Mouse (Mus musculus): ENCODE results near the gene Mbnl1. TPM values are rescaled to one million over a fixed set of nuclear protein-coding genes. Genes with fewer than 3 reads are reported as not detected.
A peak's percentile ranks its signal among the peaks of the same experiment; 100 is the strongest.

Mbnl1 gene
- polyA plus RNA-seq, 1 experiment from 2014 or later: 49.9 TPM

DNA sequence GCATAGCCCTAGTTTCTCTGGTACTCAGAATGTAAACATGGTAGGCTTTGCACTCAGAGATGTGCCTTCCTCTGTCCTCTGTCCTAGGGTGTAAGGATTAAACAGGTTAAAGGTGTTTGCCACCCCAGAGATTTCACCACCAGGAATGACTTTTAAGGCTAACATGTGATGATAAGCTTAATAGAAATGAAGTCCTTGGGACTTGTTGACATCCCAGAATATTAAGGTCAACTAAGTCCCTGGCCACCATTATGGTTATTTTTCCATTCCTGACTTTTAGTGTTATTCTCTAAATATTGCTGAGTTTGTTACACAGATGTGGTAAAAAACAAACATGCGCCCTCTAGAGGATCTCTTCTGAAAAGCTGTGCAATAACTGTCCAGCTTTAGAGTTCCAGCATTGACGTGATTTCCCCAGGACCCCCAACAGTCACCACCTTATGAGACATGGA lies 136.3 kb downstream of the Mbnl1 start:
- 0 out of 2 replicates have a peak, but pooled peaks have one; percentile 43 for ATAC-seq (ENCODE audit: low FRiP score)
- 0 out of 2 replicates have a peak, but pooled peaks cover 2% of the 10 kb centered on the region for H3K36me3 ChIP-seq
- H3K4me3 ChIP-seq: no peak overlapping the region
- 6% methylated on average over 2 of the region's 2 CpGs for WGBS
- H3K9me3 ChIP-seq: no peaks in the 10 kb centered on the region
- no peak overlapping the region for H3K9ac ChIP-seq
- no peak overlapping the region for H3K27ac ChIP-seq
- H3K4me1 ChIP-seq (replicated peaks): no peaks in the 10 kb centered on the region
- H3K27me3 ChIP-seq: no peaks in the 10 kb centered on the region
- no peak overlapping the region for H3K4me2 ChIP-seq

DNA sequence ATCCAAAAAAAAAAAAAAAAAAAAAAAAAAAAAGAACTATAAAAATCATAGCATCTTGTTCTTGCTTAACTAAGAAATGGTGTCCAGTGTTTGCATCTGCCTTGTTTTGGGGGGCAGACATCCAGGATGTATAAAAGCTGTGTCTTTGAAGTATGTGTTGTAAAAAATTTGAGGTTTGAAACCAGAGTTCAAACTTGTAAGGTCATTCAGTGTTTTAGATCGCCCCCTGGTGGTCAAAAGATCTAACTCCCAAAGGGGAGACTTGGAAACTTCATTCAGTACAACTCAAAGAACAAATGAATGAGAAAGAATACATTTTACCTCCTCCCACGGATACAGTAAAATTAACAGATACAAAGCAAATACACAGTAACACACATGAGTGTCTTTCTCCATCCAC lies 139.2 kb downstream of the Mbnl1 start:
- Histone ChIP-seq H3K27ac (no peak overlapping the region), H3K27me3 (no peaks in the 10 kb centered on the region), H3K9ac (no peak overlapping the region), H3K4me3 (no peak overlapping the region), H3K4me2 (no peak overlapping the region), H3K36me3 (0 out of 2 replicates have a peak, but pooled peaks cover 2% of the 10 kb centered on the region), H3K9me3 (no peaks in the 10 kb centered on the region), H3K4me1 (replicated peaks) (0 out of 2 replicates have a peak, but pooled peaks cover 6% of the 10 kb centered on the region)
- WGBS: 18% methylated on average over 2 of the region's 2 CpGs
- no peak for ATAC-seq (ENCODE audit: low FRiP score)

DNA sequence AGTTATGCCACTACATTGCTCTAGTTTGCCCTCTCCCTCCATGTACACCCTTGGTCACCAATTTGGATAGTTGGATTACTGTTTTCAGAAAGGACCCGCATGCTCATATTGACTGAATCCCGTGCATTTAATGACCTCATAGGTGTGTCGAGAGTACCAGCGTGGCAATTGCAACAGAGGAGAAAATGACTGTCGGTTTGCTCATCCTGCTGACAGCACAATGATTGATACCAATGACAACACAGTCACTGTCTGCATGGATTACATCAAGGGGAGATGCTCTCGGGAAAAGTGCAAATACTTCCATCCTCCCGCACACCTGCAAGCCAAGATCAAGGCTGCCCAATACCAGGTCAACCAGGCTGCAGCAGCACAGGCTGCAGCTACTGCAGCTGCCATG lies 140.5 kb downstream of the Mbnl1 start:
- Histone ChIP-seq H3K4me1 (replicated peaks) (0 out of 2 replicates have a peak, but pooled peaks cover 6% of the 10 kb centered on the region), H3K9me3 (no peaks in the 10 kb centered on the region), H3K9ac (no peak overlapping the region), H3K27me3 (no peaks in the 10 kb centered on the region), H3K36me3 (0 out of 2 replicates have a peak, but pooled peaks cover 2% of the 10 kb centered on the region), H3K4me2 (no peak overlapping the region), H3K27ac (no peak overlapping the region), H3K4me3 (no peak overlapping the region)
- whole genome bisulfite sequencing: 90% methylated on average over 7 of the region's 7 CpGs
- ATAC-seq (ENCODE audit: low FRiP score): no peak

DNA sequence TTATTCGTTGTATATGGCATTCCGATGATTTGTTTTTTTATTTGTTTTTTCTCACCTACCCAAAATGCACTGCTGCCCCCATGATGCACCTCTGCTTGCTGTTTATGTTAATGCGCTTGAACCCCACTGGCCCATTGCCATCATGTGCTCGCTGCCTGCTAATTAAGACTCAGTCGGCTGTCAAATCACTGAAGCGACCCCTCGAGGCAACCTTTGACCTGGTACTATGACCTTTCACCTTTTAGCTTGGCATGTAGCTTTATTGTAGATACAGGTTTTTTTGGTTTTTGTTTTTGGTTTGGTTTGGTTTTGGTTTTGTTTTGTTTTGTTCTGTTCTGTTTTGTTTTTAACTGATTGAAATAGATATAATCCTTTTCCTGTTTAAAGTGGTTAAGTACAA lies 141.9 kb downstream of the Mbnl1 start:
- ATAC-seq (ENCODE audit: low FRiP score): no peak
- peaks cover 2% of the 10 kb centered on the region; the same call in 1 of the 2 replicates for H3K36me3 ChIP-seq
- 85% methylated on average over 7 of the region's 7 CpGs for WGBS

DNA sequence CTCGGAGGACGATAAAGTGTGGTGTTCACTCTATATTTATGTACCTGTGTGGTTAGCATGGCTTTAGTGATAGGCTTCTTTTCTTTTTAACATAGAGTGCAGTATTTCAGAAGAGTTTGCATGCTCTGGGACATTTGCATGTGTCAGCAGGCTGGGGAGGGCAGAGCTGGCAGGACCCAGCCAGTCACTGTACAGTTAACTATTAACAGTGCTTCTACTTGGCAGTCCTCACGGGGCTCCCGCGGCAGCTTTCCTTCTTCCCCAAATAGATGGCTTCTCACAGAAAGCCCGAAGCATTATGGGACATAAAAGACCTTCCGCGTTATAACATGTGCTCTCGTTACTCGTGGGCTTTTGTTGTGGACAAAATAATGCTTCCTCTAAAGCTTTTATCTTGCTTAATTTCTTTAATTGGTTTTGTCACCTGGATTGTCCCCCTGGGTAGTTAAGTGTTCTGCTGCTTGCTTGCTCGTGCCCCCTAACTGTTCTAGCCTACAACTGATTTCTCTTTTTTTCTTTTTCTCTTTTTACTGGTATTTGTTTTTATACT lies 142.5 kb downstream of the Mbnl1 start:
- Histone ChIP-seq H3K4me3 (no peak overlapping the region), H3K4me2 (no peak overlapping the region), H3K27me3 (no peaks in the 10 kb centered on the region), H3K27ac (no peak overlapping the region), H3K9ac (no peak overlapping the region), H3K36me3 (peaks cover 2% of the 10 kb centered on the region; the same call in 1 of the 2 replicates), H3K9me3 (no peaks in the 10 kb centered on the region), H3K4me1 (replicated peaks) (0 out of 2 replicates have a peak, but pooled peaks cover 6% of the 10 kb centered on the region)
- ATAC-seq (ENCODE audit: low FRiP score): 0 out of 2 replicates have a peak, but pooled peaks have one; percentile 41
- 68% methylated on average over 11 of the region's 11 CpGs for WGBS

More for the DNA sequence above, 141.9 kb downstream of the Mbnl1 start:
- Histone ChIP-seq H3K4me1 (replicated peaks) (0 out of 2 replicates have a peak, but pooled peaks cover 6% of the 10 kb centered on the region), H3K4me2 (no peak overlapping the region), H3K9me3 (no peaks in the 10 kb centered on the region), H3K9ac (no peak overlapping the region), H3K4me3 (no peak overlapping the region), H3K27ac (no peak overlapping the region), H3K27me3 (no peaks in the 10 kb centered on the region)

DNA sequence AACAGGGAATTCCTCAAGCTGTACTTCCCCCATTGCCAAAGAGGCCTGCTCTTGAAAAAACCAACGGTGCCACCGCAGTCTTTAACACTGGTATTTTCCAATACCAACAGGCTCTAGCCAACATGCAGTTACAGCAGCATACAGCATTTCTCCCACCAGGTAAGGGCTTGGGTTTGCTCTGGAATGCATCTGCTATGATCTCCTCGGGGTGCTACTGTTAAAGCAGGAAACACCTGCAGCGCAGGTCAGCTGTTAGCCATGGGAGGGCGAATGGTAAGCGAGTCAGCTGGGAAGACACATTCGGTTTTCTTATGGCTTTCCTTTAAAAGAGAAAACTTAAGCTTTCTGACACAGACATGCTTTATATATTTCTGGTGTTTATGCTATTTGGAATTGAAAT lies 143.0 kb downstream of the Mbnl1 start:
- 66% methylated on average over 7 of the region's 7 CpGs for WGBS
- no peak overlapping the region for H3K27ac ChIP-seq
- H3K4me2 ChIP-seq: no peak overlapping the region
- 0 out of 2 replicates have a peak, but pooled peaks cover 6% of the 10 kb centered on the region for H3K4me1 ChIP-seq (replicated peaks)
- peaks cover 2% of the 10 kb centered on the region; the same call in 1 of the 2 replicates for H3K36me3 ChIP-seq
- no peak overlapping the region for H3K4me3 ChIP-seq
- no peaks in the 10 kb centered on the region for H3K9me3 ChIP-seq
- no peak overlapping the region for H3K9ac ChIP-seq
- no peaks in the 10 kb centered on the region for H3K27me3 ChIP-seq
- no peak for ATAC-seq (ENCODE audit: low FRiP score)

DNA sequence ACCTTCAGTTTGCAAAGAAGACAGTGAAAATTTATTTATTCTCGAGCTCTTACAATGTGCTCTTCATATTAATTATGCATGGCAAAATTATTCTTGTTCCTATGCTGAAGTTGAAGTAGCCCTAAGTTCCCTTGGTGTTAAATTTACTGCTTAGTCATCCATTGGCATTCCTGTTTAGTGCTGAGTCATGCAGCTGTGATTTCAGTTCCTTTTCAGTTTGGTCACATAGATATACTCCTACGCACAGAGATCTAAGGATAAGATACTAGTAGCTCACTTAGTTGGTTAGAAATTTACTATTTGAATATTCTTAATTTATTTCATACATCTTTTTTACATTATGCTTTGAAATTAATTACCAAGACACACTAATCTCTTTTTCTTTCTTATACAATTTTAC lies 143.5 kb downstream of the Mbnl1 start:
- H3K27ac ChIP-seq: no peak overlapping the region
- no peaks in the 10 kb centered on the region for H3K27me3 ChIP-seq
- 0 out of 2 replicates have a peak, but pooled peaks cover 6% of the 10 kb centered on the region for H3K4me1 ChIP-seq (replicated peaks)
- no peak overlapping the region for H3K4me2 ChIP-seq
- H3K9ac ChIP-seq: no peak overlapping the region
- no peak overlapping the region for H3K4me3 ChIP-seq
- H3K9me3 ChIP-seq: no peaks in the 10 kb centered on the region
- no peak for ATAC-seq (ENCODE audit: low FRiP score)
- H3K36me3 ChIP-seq: peaks cover 2% of the 10 kb centered on the region; the same call in 1 of the 2 replicates
- 95% methylated on average over 2 of the region's 2 CpGs for WGBS

DNA sequence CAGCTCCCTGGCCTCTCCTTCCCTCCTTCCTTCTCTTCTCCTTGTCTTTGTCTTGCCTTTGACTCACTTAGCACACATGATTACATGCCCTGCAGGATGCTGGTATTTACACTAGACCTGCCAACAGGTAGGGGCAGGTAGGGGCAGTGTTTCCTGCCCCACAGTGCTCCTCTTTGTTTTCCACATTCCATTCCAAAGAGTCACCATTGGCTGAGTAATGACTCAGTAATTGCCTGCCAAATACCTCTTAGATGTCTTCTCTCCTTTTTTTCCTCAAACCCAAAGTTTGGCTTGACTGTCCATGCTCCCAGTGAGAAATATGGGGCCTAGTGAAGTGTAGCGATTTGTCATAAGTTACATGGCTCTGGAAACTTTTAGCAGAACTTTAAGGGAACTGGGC lies 145.0 kb downstream of the Mbnl1 start:
- ATAC-seq (ENCODE audit: low FRiP score): no peak
- Histone ChIP-seq H3K27me3 (no peaks in the 10 kb centered on the region), H3K4me1 (replicated peaks) (0 out of 2 replicates have a peak, but pooled peaks cover 6% of the 10 kb centered on the region), H3K4me2 (no peak overlapping the region), H3K27ac (no peak overlapping the region), H3K9me3 (no peaks in the 10 kb centered on the region), H3K4me3 (no peak overlapping the region), H3K9ac (no peak overlapping the region), H3K36me3 (peaks cover 2% of the 10 kb centered on the region; the same call in 1 of the 2 replicates)
- 86% methylated on average over 1 of the region's 1 CpGs for WGBS

DNA sequence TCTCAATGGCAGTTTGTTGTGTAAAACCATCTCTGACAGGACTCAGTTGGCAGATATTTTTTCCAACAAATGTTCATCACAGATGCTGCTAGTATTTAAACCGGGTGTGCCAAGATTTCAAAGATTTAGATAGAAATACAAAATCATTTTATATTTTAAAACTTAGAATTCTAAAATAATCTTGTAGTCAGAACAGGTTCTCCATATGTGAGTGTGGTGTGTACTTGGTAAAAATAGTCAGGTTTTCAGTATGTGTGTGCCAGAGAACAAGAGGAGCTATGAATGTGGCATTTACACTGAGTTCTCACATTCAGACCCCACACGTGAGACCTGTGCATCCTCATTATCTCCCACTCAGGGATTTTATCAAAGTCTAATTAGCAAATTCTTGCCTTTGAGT lies 147.6 kb downstream of the Mbnl1 start:
- 83% methylated on average over 2 of the region's 2 CpGs for WGBS

DNA sequence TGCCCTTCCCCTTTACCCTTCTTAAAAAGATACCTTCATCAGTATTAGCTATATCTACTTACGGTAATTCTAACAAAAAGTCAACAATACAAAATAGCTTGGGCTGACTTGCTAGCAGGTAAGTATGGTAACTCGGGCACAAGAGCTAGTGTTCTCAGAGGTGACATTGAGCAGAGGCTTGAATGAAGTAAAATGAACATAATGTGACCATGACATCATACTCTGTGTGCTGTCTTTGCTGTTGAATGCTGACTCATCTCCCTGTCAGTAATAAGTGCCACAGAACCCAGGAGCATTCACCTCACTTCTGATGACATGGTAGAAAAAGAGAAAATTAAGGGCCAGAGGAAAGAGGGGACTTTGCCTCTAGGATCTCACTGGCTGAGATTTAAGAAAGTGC lies 158.6 kb downstream of the Mbnl1 start:
- H3K4me3 ChIP-seq: no peak overlapping the region
- WGBS: 91% methylated on average over 2 of the region's 2 CpGs
- no peaks in the 10 kb centered on the region for H3K4me1 ChIP-seq (replicated peaks)
- ATAC-seq (ENCODE audit: low FRiP score): no peak
- H3K4me2 ChIP-seq: no peak overlapping the region
- H3K27ac ChIP-seq: no peak overlapping the region
- H3K36me3 ChIP-seq: no peaks in the 10 kb centered on the region
- H3K9me3 ChIP-seq: no peaks in the 10 kb centered on the region
- no peak overlapping the region for H3K9ac ChIP-seq
- no peaks in the 10 kb centered on the region for H3K27me3 ChIP-seq

More for the DNA sequence above, 147.6 kb downstream of the Mbnl1 start:
- H3K36me3 ChIP-seq: no peaks in the 10 kb centered on the region; the same call in 1 of the 2 replicates
- no peak overlapping the region for H3K4me2 ChIP-seq
- H3K4me1 ChIP-seq (replicated peaks): 0 out of 2 replicates have a peak, but pooled peaks cover 5% of the 10 kb centered on the region
- H3K27me3 ChIP-seq: no peaks in the 10 kb centered on the region
- no peak overlapping the region for H3K4me3 ChIP-seq
- ATAC-seq (ENCODE audit: low FRiP score): no peak
- no peak overlapping the region for H3K27ac ChIP-seq
- H3K9ac ChIP-seq: no peak overlapping the region
- H3K9me3 ChIP-seq: no peaks in the 10 kb centered on the region

DNA sequence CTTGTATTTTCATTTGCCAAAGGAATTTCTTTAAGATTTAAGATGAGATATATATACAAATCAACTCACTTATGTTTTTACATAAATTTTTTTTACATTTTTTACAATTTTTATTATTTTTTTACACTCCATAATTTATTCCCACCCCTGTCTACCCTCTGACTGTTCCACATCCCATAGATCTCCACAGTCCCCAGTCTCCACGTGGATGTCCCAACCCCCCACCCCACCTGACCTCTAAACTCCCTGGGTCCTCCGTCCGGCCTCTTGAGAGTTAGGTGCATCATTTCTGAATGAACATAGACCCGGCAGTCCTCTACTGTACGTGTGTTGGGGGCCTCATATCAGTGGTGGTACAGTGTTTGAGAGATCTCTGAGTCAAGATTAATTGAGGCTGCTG lies 159.1 kb downstream of the Mbnl1 start:
- no peaks in the 10 kb centered on the region for H3K27me3 ChIP-seq
- H3K36me3 ChIP-seq: no peaks in the 10 kb centered on the region
- ATAC-seq (ENCODE audit: low FRiP score): 0 out of 2 replicates have a peak, but pooled peaks have one; percentile 36
- no peaks in the 10 kb centered on the region for H3K9me3 ChIP-seq
- H3K4me3 ChIP-seq: no peak overlapping the region
- H3K4me2 ChIP-seq: no peak overlapping the region
- no peak overlapping the region for H3K9ac ChIP-seq
- H3K4me1 ChIP-seq (replicated peaks): no peaks in the 10 kb centered on the region
- no peak overlapping the region for H3K27ac ChIP-seq
- WGBS: 94% methylated on average over 5 of the region's 5 CpGs

DNA sequence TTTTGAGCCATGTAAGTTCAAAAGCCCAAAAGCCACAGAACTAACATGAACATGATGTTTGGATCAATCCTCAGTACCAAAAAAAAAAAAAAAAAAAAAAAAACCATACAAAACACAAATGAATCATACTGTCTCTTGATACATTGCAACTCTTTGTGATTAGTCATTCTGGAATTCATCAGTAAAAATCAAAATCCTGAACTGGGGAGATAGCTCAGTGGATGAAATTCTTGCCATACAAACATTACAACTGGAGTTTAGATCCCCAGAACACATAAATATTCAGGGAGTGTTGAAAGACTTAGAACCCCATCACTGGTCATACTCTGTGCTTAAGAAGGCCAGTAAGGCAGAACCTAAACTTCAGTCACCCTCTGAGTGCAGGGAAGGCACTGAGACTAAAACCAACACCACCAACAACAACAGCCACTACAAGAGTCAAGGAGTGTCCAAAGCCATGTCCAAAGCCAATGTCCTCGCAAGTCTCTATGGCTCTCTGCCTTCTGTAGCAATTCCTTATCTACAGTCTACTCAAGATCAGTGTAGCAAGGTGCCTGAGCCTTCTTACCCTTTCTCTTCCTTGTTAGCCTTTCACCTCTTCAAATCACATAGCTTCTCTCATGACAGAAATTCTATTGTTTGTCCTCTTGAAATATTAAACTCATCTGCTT lies 160.3 kb downstream of the Mbnl1 start:
- Histone ChIP-seq H3K27ac (no peak overlapping the region), H3K4me3 (no peak overlapping the region), H3K9me3 (no peaks in the 10 kb centered on the region), H3K36me3 (no peaks in the 10 kb centered on the region), H3K4me2 (no peak overlapping the region), H3K27me3 (no peaks in the 10 kb centered on the region), H3K4me1 (replicated peaks) (no peaks in the 10 kb centered on the region), H3K9ac (no peak overlapping the region)
- 95% methylated on average over 1 of the region's 1 CpGs for WGBS
- no peak for ATAC-seq (ENCODE audit: low FRiP score)
